Mouse (Mus musculus) olfactory bulb, adult 2 months (tissue): ENCODE data around the gene Phc2.

Experiments used
- CTCF ChIP-seq: fragments of 200-500 bp; IDR thresholded peaks from 2 replicates; pipeline ENCODE4 v1.5.1; 2012; ENCODE audit warnings: low read depth, mild to moderate bottlenecking, low read length, moderate library complexity; ENCODE audit not compliant: insufficient read depth
- POLR2A ChIP-seq: fragments of 200-500 bp; IDR thresholded peaks from 2 replicates; pipeline ENCODE4 v1.6.1; 2012; ENCODE audit warnings: mild to moderate bottlenecking, low read depth, low read length, moderate library complexity; ENCODE audit not compliant: insufficient read depth

GRCm38 (mm10) chr4:128615761-128616160 lies 38.7 kb upstream of the Phc2 start:
- no peak for TF ChIP-seq CTCF
- TF ChIP-seq POLR2A, result no peak
